Mouse (Mus musculus): ENCODE results near the gene Rbx1. TPM values are rescaled to one million over a fixed set of nuclear protein-coding genes. Genes with fewer than 3 reads are reported as not detected.

Gene Rbx1
- total and polyA plus RNA-seq, 2 experiments, result 45.5 to 55.4 TPM

- H3K27me3 ChIP-seq (ENCODE audit: control insufficient read depth, insufficient read depth, low read length), result no peaks in the 10 kb centered on the region
- 91% methylated on average over 3 of the region's 3 CpGs for WGBS
These were observed 40.8 kb upstream of the Rbx1 start for GRCm38 (mm10) chr15:81425311-81425710.

GRCm38 (mm10) chr15:81427947-81428346 lies 38.1 kb upstream of the Rbx1 start:
- DNase-seq (ENCODE audit: extremely low read depth, low read depth, low spot score), result no peak
- Histone ChIP-seq H3K9ac (ENCODE audit: low read depth, low read length) (no peak overlapping the region), H3K4me3 (ENCODE audit: insufficient read depth, low read depth, low read length) (no peak overlapping the region), H3K27me3 (ENCODE audit: control insufficient read depth, insufficient read depth, low read length) (no peaks in the 10 kb centered on the region), H3K36me3 (ENCODE audit: control insufficient read depth, insufficient read depth, low read length) (peaks cover 35% of the 10 kb centered on the region), H3K27ac (replicated peaks; ENCODE audit: insufficient read depth, low read depth, low read length) (no peak overlapping the region), H3K79me2 (ENCODE audit: control insufficient read depth, insufficient read depth, low read length) (peaks cover 7% of the 10 kb centered on the region; the same call in 1 of the 2 replicates), H3K4me1 (ENCODE audit: control insufficient read depth, insufficient read depth, low read length) (peaks cover 4% of the 10 kb centered on the region; the same call in 1 of the 2 replicates)
- WGBS, result 65% methylated on average over 2 of the region's 2 CpGs
- TF ChIP-seq CTCF (IDR thresholded peaks at IDR 0.05; ENCODE audit: low read depth, low read length) (no peak), POLR2A (IDR thresholded peaks at IDR 0.05; ENCODE audit: extremely low read depth, insufficient read depth, low read length) (no peak)

More at GRCm38 (mm10) chr15:81425311-81425710, 40.8 kb upstream of the Rbx1 start:
- H3K4me3 ChIP-seq (ENCODE audit: insufficient read depth, low read depth, low read length), result no peak overlapping the region
- peaks cover 4% of the 10 kb centered on the region; the same call in 1 of the 2 replicates for H3K79me2 ChIP-seq (ENCODE audit: control insufficient read depth, insufficient read depth, low read length)
- TF ChIP-seq POLR2A (IDR thresholded peaks at IDR 0.05; ENCODE audit: extremely low read depth, insufficient read depth, low read length) (no peak), CTCF (IDR thresholded peaks at IDR 0.05; ENCODE audit: low read depth, low read length) (no peak)
- DNase-seq (ENCODE audit: extremely low read depth, low read depth, low spot score), result no peak
- H3K36me3 ChIP-seq (ENCODE audit: control insufficient read depth, insufficient read depth, low read length), result peaks cover 19% of the 10 kb centered on the region
- peaks cover 13% of the 10 kb centered on the region for H3K4me1 ChIP-seq (ENCODE audit: control insufficient read depth, insufficient read depth, low read length)
- H3K9ac ChIP-seq (ENCODE audit: low read depth, low read length), result no peak overlapping the region
- H3K27ac ChIP-seq (replicated peaks; ENCODE audit: insufficient read depth, low read depth, low read length), result no peak overlapping the region

GRCm38 (mm10) chr15:81431195-81431594 lies 34.9 kb upstream of the Rbx1 start:
- peaks cover 44% of the 10 kb centered on the region for H3K36me3 ChIP-seq (ENCODE audit: control insufficient read depth, insufficient read depth, low read length)
- H3K4me1 ChIP-seq (ENCODE audit: control insufficient read depth, insufficient read depth, low read length), result peaks cover 2% of the 10 kb centered on the region; the same call in 1 of the 2 replicates
- TF ChIP-seq CTCF (IDR thresholded peaks at IDR 0.05; ENCODE audit: low read depth, low read length), result no peak
- no peak for TF ChIP-seq POLR2A (IDR thresholded peaks at IDR 0.05; ENCODE audit: extremely low read depth, insufficient read depth, low read length)
- no peak overlapping the region for H3K27ac ChIP-seq (replicated peaks; ENCODE audit: insufficient read depth, low read depth, low read length)
- peaks cover 4% of the 10 kb centered on the region; the same call in 1 of the 2 replicates for H3K79me2 ChIP-seq (ENCODE audit: control insufficient read depth, insufficient read depth, low read length)
- no peak for DNase-seq (ENCODE audit: extremely low read depth, low read depth, low spot score)
- H3K4me3 ChIP-seq (ENCODE audit: insufficient read depth, low read depth, low read length), result no peak overlapping the region
- H3K27me3 ChIP-seq (ENCODE audit: control insufficient read depth, insufficient read depth, low read length), result no peaks in the 10 kb centered on the region
- no peak overlapping the region for H3K9ac ChIP-seq (ENCODE audit: low read depth, low read length)
- WGBS, result 72% methylated on average over 1 of the region's 1 CpGs

- DNase-seq (ENCODE audit: extremely low read depth, low read depth, low spot score), result no peak
- 92% methylated on average over 1 of the region's 1 CpGs for WGBS
- Histone ChIP-seq H3K9ac (ENCODE audit: low read depth, low read length) (no peak overlapping the region), H3K79me2 (ENCODE audit: control insufficient read depth, insufficient read depth, low read length) (no peaks in the 10 kb centered on the region; the same call in 1 of the 2 replicates), H3K36me3 (ENCODE audit: control insufficient read depth, insufficient read depth, low read length) (peaks cover 34% of the 10 kb centered on the region), H3K4me1 (ENCODE audit: control insufficient read depth, insufficient read depth, low read length) (no peaks in the 10 kb centered on the region), H3K27me3 (ENCODE audit: control insufficient read depth, insufficient read depth, low read length) (no peaks in the 10 kb centered on the region), H3K27ac (replicated peaks; ENCODE audit: insufficient read depth, low read depth, low read length) (no peak overlapping the region), H3K4me3 (ENCODE audit: insufficient read depth, low read depth, low read length) (no peak overlapping the region)
- no peak for TF ChIP-seq CTCF (IDR thresholded peaks at IDR 0.05; ENCODE audit: low read depth, low read length)
- no peak for TF ChIP-seq POLR2A (IDR thresholded peaks at IDR 0.05; ENCODE audit: extremely low read depth, insufficient read depth, low read length)
These were observed 27.8 kb upstream of the Rbx1 start for GRCm38 (mm10) chr15:81438345-81438744.

GRCm38 (mm10) chr15:81439236-81439635 lies 26.9 kb upstream of the Rbx1 start:
- no peaks in the 10 kb centered on the region; the same call in 1 of the 2 replicates for H3K79me2 ChIP-seq (ENCODE audit: control insufficient read depth, insufficient read depth, low read length)
- no peaks in the 10 kb centered on the region for H3K27me3 ChIP-seq (ENCODE audit: control insufficient read depth, insufficient read depth, low read length)
- no peak for TF ChIP-seq POLR2A (IDR thresholded peaks at IDR 0.05; ENCODE audit: extremely low read depth, insufficient read depth, low read length)
- TF ChIP-seq CTCF (IDR thresholded peaks at IDR 0.05; ENCODE audit: low read depth, low read length), result no peak
- peaks cover 38% of the 10 kb centered on the region for H3K36me3 ChIP-seq (ENCODE audit: control insufficient read depth, insufficient read depth, low read length)
- H3K4me3 ChIP-seq (ENCODE audit: insufficient read depth, low read depth, low read length), result no peak overlapping the region
- DNase-seq (ENCODE audit: extremely low read depth, low read depth, low spot score), result no peak
- H3K27ac ChIP-seq (replicated peaks; ENCODE audit: insufficient read depth, low read depth, low read length), result no peak overlapping the region
- no peak overlapping the region for H3K9ac ChIP-seq (ENCODE audit: low read depth, low read length)
- H3K4me1 ChIP-seq (ENCODE audit: control insufficient read depth, insufficient read depth, low read length), result no peaks in the 10 kb centered on the region

- no peaks in the 10 kb centered on the region for H3K4me1 ChIP-seq (ENCODE audit: control insufficient read depth, insufficient read depth, low read length)
- H3K9ac ChIP-seq (ENCODE audit: low read depth, low read length), result no peak overlapping the region
- no peaks in the 10 kb centered on the region for H3K27me3 ChIP-seq (ENCODE audit: control insufficient read depth, insufficient read depth, low read length)
- H3K4me3 ChIP-seq (ENCODE audit: insufficient read depth, low read depth, low read length), result no peak overlapping the region
- 62% methylated on average over 3 of the region's 3 CpGs for WGBS
- no peaks in the 10 kb centered on the region for H3K79me2 ChIP-seq (ENCODE audit: control insufficient read depth, insufficient read depth, low read length)
- peak; percentile 52 for DNase-seq (ENCODE audit: extremely low read depth, low read depth, low spot score)
- H3K27ac ChIP-seq (replicated peaks; ENCODE audit: insufficient read depth, low read depth, low read length), result no peak overlapping the region
- H3K36me3 ChIP-seq (ENCODE audit: control insufficient read depth, insufficient read depth, low read length), result peaks cover 44% of the 10 kb centered on the region
- peak; percentile 45 for TF ChIP-seq CTCF (IDR thresholded peaks at IDR 0.05; ENCODE audit: low read depth, low read length)
- TF ChIP-seq POLR2A (IDR thresholded peaks at IDR 0.05; ENCODE audit: extremely low read depth, insufficient read depth, low read length), result no peak
These were observed 17.6 kb upstream of the Rbx1 start for GRCm38 (mm10) chr15:81448463-81448862.

All from liver, adult 2 months (tissue).